Mouse (Mus musculus): ENCODE measurements around the gene Ppp1r15b.

Ppp1r15b gene

DNA sequence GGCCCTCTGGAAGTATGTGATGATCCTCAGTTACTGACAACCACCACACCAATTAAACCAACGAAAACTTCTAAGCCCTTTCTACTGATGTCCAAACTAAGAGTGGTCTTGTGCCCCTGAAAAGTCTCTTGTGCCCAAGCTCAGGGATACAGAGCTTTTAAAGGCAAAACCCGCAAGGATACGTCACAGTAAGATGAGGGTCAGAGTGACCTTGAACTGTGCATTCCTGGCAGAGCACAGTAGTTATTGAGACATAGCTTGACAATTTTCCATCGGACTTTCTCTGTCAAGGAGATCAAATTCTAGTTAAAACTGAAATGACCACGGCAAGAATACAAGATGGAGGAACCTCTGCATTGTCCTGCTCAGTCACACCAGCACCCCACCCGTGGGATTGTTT lies 9.7 kb upstream of the Ppp1r15b start:
- DNase-seq (ENCODE audit: low spot score in 2 of 2), result no peak

GRCm38 (mm10) chr1:133124137-133124536 lies 6.8 kb upstream of the Ppp1r15b start:
- no peak for DNase-seq (ENCODE audit: low spot score in 2 of 2)

DNA sequence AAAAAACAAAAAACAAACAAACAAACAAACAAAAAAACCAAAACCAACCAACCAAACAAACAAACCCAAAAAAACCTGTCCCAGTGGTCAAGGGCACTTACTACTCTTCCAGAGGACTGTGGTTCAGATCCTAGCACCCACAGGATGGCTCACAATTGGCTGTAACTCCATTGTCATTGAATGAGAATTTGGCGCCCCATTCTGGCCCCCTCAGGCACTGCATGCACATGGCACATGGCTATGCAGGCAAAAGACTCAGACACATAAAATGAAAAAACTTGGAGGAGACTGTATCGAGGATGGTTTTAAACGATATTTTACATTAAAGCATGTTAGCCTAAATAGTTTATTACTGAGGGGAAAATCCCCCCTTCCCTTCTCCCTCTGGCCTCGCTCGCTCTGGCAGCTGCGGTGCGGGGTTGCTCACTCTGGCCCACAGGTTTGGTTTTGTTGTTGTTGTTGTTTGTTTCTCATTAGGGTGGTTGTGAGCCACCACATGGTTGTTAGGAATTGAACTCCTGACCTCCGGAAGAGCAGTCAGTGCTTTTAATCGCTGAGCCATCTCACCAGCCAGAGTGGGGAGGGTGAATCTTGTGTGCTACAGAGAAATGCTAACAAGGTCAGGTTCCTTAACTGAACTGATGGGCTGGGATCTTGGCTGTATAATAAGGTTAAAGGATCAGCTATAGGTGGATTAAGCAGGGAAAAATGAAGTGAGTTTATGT lies 5.1 kb upstream of the Ppp1r15b start:
- no peak for DNase-seq (ENCODE audit: low spot score in 2 of 2)

- DNase-seq (ENCODE audit: low spot score in 2 of 2), result no peak
Observed at GRCm38 (mm10) chr1:133126365-133126740, 4.6 kb upstream of the Ppp1r15b start.

DNA sequence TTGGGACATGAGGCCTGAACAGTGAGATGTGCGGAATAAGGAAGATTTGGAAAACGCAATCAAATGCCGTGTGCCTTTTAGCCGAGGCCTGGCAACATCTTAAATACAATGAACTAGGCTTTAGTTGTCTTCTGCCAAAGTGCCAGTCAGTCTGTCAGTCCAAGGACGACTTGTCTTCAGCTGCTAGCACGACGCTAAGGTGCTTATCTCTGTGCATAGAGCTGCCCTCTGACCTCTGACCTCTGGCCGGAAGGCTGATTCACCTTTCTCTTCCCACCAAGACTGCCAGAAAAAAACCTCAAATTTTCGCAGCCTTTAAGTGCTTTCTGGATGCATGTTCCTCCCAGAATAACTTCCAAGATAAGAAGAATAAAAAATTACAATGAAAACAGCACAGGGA lies 3.6 kb upstream of the Ppp1r15b start:
- no peak for DNase-seq (ENCODE audit: low spot score in 2 of 2)

GRCm38 (mm10) chr1:133129471-133130221 lies 1.3 kb upstream of the Ppp1r15b start:
- DNase-seq (ENCODE audit: low spot score in 2 of 2), result no peak

DNA sequence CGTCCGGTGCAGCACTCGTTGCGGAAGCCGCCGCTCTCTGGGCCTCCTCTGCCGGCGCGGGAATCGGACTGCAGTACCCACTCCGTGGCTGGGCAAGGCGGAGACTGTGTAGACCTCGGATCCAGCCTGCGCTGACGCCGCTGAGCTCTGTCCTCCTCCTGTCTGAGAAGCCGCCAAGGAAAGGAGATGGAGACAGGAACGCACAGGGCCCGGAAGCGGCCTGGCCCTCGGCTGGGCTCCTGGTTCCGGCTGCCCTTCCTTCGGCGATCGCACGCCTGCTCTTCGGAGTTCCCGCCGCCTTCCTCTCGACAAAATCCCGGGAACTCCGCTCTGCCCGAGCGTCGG lies 590 bp downstream of the Ppp1r15b start:
- DNase-seq (ENCODE audit: low spot score in 2 of 2), result no peak

DNA sequence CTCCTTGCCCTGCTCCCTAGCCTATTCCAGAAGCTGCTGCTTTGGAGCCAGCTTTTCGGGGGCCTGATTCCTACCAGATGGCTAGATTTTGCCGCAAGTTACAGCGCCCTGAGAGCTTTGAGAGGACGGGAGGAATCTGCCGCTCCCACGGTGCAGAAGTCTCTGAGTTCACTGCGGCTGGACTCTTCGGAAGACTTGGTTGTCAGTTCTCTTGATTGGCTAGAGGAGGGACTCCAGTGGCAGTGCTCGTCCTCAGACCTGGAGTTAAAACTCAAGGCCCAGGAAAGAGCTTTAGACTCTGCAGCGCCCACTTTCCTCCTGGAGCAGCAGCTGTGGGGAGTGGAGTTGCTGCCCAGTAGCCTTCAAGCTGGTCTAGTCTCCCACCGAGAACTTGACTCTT lies 993 bp downstream of the Ppp1r15b start:
- peak in 1 of 2 experiments; percentile 41 for DNase-seq (ENCODE audit: low spot score in 2 of 2)

GRCm38 (mm10) chr1:133132388-133133326 lies 1.7 kb downstream of the Ppp1r15b start:
- no peak for DNase-seq (ENCODE audit: low spot score in 2 of 2)

- DNase-seq (ENCODE audit: low spot score in 2 of 2), result no peak
Observed at GRCm38 (mm10) chr1:133133425-133133824, 2.5 kb downstream of the Ppp1r15b start.

- DNase-seq (ENCODE audit: low spot score in 2 of 2), result no peak
Observed at GRCm38 (mm10) chr1:133134071-133134470, 3.1 kb downstream of the Ppp1r15b start.

DNA sequence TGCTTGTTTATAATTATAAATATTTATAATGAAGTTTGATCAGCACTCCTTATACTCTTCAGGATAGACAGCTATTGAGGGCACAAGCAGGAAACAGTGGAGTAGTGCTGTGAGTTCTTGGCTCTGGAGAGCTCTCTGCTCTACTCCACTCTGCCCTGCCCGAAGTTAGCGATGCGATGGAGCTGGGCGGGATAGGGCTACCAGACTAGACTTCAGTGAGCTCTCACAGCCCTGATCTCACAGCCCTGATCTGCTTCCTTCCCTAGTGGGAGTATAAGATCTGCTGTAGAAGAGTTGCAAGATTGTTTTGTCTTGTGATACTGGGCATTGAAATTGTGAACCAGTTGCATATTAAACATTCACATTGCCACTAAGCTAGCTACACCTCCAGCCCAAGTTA lies 3.9 kb downstream of the Ppp1r15b start:
- DNase-seq (ENCODE audit: low spot score in 2 of 2), result no peak

GRCm38 (mm10) chr1:133135808-133136207 lies 4.9 kb downstream of the Ppp1r15b start:
- no peak for DNase-seq (ENCODE audit: low spot score in 2 of 2)

GRCm38 (mm10) chr1:133138401-133138800 lies 7.5 kb downstream of the Ppp1r15b start:
- DNase-seq (ENCODE audit: low spot score in 2 of 2), result no peak

DNA sequence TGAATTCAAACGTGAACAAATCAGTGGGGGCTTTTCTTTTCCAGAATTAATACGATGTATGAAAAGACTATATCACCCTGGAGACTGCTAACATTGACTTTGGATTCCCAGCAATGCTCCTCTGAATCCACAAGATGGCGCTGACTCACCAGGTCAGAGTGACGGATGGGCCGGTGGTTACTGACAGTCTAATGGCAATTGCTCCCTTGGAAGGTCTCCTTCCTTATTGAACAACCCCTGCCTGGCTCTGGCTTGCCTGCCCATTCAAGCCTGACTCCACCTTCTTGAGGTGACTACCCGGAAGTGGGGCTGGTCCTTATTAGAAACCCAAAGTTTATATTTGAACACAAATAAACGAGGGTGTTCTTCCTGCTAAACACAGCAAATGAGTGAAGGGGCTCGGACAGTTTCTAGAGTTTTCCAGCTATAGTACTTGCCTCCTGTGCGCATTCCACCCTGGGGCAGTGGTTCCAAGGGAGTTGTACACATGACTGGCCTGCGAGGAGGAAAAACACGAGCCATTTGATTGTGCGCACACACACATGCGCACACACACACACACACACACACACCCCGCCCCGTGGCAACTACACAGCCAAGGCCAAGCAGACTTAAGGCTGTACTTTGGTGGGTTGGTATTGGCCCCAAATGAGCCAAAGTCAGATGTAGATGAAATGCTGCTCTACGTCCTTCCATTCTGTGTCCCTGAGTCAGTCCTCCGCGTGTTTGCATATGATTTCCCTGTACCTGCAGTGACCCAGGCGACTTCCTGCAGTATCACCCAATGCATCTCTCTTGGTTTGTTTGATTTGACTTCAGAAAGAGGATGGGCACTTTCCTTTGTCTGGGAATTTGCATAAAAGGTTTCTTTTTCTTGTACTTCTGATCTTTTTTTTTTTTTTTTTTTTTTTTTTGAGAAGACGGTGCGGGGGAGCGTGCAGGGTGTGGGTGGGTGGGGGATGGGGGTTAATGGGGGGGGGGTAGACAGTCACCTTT lies 15.4 kb downstream of the Ppp1r15b start:
- peak; percentile 62 to 69 for DNase-seq (ENCODE audit: low spot score in 2 of 2)

- DNase-seq (ENCODE audit: low spot score in 2 of 2), result no peak
Observed at GRCm38 (mm10) chr1:133147324-133147723, 16.4 kb downstream of the Ppp1r15b start.

- DNase-seq (ENCODE audit: low spot score in 2 of 2), result no peak
Observed at GRCm38 (mm10) chr1:133148122-133148521, 17.2 kb downstream of the Ppp1r15b start.

- DNase-seq (ENCODE audit: low spot score in 2 of 2), result no peak
Observed at GRCm38 (mm10) chr1:133150556-133150955, 19.6 kb downstream of the Ppp1r15b start.

DNA sequence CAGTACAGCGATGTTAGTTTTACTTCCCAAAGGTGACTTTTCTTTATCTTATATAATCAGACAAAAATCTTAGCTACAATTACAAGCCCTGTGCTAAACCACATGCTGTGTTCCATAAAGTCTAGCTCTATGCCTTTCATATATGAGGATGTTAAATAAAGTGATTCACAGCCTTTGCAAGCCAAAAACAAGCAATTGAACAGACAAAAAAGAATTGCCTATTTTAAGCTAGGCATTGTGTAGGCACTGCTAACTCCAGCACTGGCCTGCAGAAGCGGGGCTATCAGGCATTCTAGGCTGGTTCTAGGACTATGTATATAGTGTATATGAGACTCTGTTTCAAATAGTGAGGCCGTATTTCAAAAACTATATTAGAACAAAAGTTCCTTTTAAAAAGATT lies 21.3 kb downstream of the Ppp1r15b start:
- DNase-seq (ENCODE audit: low spot score in 2 of 2), result no peak

- no peak for DNase-seq (ENCODE audit: low spot score in 2 of 2)
Observed at GRCm38 (mm10) chr1:133155270-133155669, 24.3 kb downstream of the Ppp1r15b start.

GRCm38 (mm10) chr1:133159128-133159564 lies 28.2 kb downstream of the Ppp1r15b start:
- peak; percentile 77 to 79 for DNase-seq (ENCODE audit: low spot score in 2 of 2)
